Mouse (Mus musculus): ENCODE data around the gene Palm. TPM values are rescaled to one million over a fixed set of nuclear protein-coding genes. Genes with fewer than 3 reads are reported as not detected.

Gene Palm
- polyA plus RNA-seq, 1 experiment = 15.4 TPM

- 14% methylated on average over 38 of the region's 38 CpGs for WGBS
- no peak for DNase-seq (ENCODE audit: low read depth, low spot score)
Measured at GRCm38 (mm10) chr10:79793738-79794490, 542 bp downstream of the Palm start.

DNA sequence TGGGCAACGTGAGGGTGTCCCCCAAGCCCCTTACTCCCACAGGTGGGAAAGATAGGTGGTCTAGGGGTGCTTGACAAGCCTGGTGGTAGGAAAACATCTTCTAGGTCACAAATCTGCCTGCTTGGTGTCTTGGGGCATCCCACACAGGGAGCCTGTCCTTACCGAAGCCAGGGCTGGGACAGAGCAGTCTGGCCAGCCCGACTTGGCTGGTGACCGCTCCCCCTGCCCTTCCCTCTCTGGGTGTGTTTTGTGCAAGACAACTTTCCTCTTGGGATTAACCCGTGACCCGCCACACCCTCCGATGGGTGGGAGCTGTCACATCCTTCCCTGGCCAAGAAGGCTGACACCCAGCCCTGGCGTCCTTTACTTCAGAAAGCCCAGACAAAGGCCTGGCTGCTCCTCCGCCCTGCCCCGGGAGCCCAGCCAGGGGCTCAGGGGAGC lies 1.1 kb downstream of the Palm start:
- WGBS = 9% methylated on average over 10 of the region's 10 CpGs

DNA sequence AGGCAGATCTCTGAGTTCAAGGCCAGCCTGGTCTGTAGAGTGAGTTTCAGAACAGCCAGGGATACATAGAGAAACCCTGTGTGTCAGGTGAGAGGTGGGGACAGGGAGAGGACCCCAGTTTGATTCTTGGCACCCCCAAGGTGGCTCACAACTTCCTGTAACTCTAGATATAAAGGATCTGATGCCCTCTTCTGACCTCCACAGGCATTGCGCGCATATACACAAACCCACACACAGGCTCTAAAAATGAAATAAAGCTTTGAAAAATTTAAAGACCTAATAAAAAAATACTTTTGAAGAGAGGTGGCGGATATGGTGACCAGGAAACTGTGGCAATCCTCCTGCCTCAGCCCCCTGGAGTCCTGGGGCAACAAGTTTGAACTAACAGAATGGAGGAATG lies 2.5 kb downstream of the Palm start:
- 92% methylated on average over 3 of the region's 3 CpGs for WGBS
- DNase-seq (ENCODE audit: low read depth, low spot score) = no peak

More for the DNA sequence above, 1.1 kb downstream of the Palm start:
- DNase-seq (ENCODE audit: low read depth, low spot score) = no peak

DNA sequence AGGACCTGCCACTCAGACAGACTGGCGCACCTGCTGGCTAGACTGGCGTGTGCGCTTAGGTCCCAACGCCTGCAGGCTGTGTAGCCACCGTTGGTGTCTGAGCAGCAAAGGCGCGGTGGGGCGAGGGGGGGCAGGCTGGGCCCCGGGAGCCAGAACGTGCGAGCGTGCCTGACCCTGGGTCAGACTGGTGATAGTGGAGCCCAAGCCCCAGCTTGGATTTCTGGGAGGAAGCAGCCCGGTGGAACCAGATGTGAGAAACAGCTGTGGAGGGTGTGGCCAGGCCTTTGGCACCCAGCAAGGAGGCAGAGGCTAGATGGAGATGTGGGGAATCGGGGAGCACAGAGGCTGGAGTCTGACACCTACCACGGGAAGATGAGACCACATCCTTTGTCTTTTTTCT lies 4.0 kb downstream of the Palm start:
- no peak for DNase-seq (ENCODE audit: low read depth, low spot score)
- 24% methylated on average over 15 of the region's 15 CpGs for WGBS

- WGBS = 80% methylated on average over 12 of the region's 12 CpGs
- DNase-seq (ENCODE audit: low read depth, low spot score) = no peak
Measured at GRCm38 (mm10) chr10:79798289-79798928, 5.0 kb downstream of the Palm start.

- no peak for DNase-seq (ENCODE audit: low read depth, low spot score)
- WGBS = 77% methylated on average over 11 of the region's 11 CpGs
Measured at GRCm38 (mm10) chr10:79800508-79800907, 7.1 kb downstream of the Palm start.

- 54% methylated on average over 3 of the region's 3 CpGs for WGBS
- DNase-seq (ENCODE audit: low read depth, low spot score) = no peak
Measured at GRCm38 (mm10) chr10:79801837-79802236, 8.5 kb downstream of the Palm start.

GRCm38 (mm10) chr10:79802331-79802971 lies 9.1 kb downstream of the Palm start:
- DNase-seq (ENCODE audit: low read depth, low spot score) = no peak
- WGBS = 52% methylated on average over 11 of the region's 11 CpGs

- no peak for DNase-seq (ENCODE audit: low read depth, low spot score)
- 51% methylated on average over 29 of the region's 29 CpGs for WGBS
Measured at GRCm38 (mm10) chr10:79803716-79804323, 10.4 kb downstream of the Palm start.

GRCm38 (mm10) chr10:79805636-79806035 lies 12.3 kb downstream of the Palm start:
- 55% methylated on average over 11 of the region's 11 CpGs for WGBS
- no peak for DNase-seq (ENCODE audit: low read depth, low spot score)

DNA sequence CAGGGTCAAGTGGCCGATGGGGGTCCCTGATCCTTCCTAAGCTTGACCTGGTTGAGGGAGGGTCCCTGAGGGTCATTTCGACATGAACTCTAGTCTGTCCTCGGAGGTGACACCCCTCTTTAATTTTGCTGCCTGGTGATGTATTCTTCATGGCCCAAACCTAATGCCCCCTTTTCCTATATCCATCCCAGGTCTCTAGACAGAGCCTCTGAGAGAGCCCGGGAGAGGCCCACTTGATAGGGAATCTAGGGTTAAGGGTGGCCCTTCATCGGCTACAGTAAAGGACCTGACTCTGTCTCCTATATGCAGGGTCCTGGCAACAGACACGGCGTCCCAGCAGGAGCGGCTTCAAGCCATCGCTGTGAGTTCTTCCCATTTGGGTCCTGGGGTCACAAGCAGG lies 13.0 kb downstream of the Palm start:
- DNase-seq (ENCODE audit: low read depth, low spot score) = no peak
- 87% methylated on average over 9 of the region's 9 CpGs for WGBS

- WGBS = 56% methylated on average over 10 of the region's 10 CpGs
Measured at GRCm38 (mm10) chr10:79806972-79807371, 13.6 kb downstream of the Palm start.

GRCm38 (mm10) chr10:79807826-79808225 lies 14.5 kb downstream of the Palm start:
- DNase-seq (ENCODE audit: low read depth, low spot score) = no peak
- WGBS = 74% methylated on average over 11 of the region's 11 CpGs

More at GRCm38 (mm10) chr10:79806972-79807371, 13.6 kb downstream of the Palm start:
- DNase-seq (ENCODE audit: low read depth, low spot score) = no peak

GRCm38 (mm10) chr10:79808728-79809127 lies 15.4 kb downstream of the Palm start:
- DNase-seq (ENCODE audit: low read depth, low spot score) = no peak
- 79% methylated on average over 11 of the region's 11 CpGs for WGBS

- no peak for DNase-seq (ENCODE audit: low read depth, low spot score)
- 27% methylated on average over 15 of the region's 15 CpGs for WGBS
Measured at GRCm38 (mm10) chr10:79811736-79812637, 18.6 kb downstream of the Palm start.

- WGBS = 71% methylated on average over 5 of the region's 5 CpGs
- DNase-seq (ENCODE audit: low read depth, low spot score) = no peak
Measured at GRCm38 (mm10) chr10:79814271-79814842, 21.0 kb downstream of the Palm start.

- WGBS = 61% methylated on average over 12 of the region's 12 CpGs
- DNase-seq (ENCODE audit: low read depth, low spot score) = no peak
Measured at GRCm38 (mm10) chr10:79815671-79816494, 22.5 kb downstream of the Palm start.

- DNase-seq (ENCODE audit: low read depth, low spot score) = no peak
- WGBS = 76% methylated on average over 2 of the region's 2 CpGs
Measured at GRCm38 (mm10) chr10:79817111-79817510, 23.7 kb downstream of the Palm start.

Data from large intestine, adult 2 months (tissue).